Mouse (Mus musculus): ENCODE measurements at regions not wholly inside any gene's neighbourhood (a gene's known extent, or its start where the extent isn't known, plus 50 kb on each side); places are given as distances from the start of the nearest gene placed in this dataset.

DNA sequence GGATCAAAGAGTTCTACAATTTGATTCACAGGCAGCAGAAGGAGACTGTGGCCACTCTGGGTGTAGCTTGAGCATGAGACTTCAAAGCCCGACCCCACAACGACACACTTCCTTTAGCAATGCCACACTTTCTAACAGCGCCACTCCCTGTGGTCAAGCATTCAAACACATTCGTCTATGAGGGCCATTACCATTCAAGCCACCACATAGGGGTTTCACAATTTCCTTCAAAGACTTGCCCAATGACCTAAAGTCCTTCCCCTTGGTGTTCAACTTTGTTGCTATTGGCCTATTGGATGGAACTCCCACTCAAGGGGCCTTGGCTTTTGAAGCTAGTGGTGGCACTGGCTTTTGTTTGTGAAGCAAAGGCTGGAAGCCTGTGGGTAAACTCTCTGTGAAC lies 91.1 kb upstream of the 1700024P04Rik start:
- no peaks in the 10 kb centered on the region for H3K4me1 ChIP-seq (replicated peaks)
- no peaks in the 10 kb centered on the region for H3K36me3 ChIP-seq
- no peak overlapping the region for H3K4me2 ChIP-seq
- ATAC-seq (ENCODE audit: low read depth) = no peak
- H3K9me3 ChIP-seq (replicated peaks) = no peaks in the 10 kb centered on the region
- WGBS (ENCODE audit: insufficient replicate concordance) = 38% methylated on average over 4 of the region's 4 CpGs
- H3K27me3 ChIP-seq = no peaks in the 10 kb centered on the region
- no peak overlapping the region for H3K4me3 ChIP-seq (replicated peaks)
- H3K27ac ChIP-seq = no peak overlapping the region
- no peak for DNase-seq
- H3K9ac ChIP-seq = no peak overlapping the region

DNA sequence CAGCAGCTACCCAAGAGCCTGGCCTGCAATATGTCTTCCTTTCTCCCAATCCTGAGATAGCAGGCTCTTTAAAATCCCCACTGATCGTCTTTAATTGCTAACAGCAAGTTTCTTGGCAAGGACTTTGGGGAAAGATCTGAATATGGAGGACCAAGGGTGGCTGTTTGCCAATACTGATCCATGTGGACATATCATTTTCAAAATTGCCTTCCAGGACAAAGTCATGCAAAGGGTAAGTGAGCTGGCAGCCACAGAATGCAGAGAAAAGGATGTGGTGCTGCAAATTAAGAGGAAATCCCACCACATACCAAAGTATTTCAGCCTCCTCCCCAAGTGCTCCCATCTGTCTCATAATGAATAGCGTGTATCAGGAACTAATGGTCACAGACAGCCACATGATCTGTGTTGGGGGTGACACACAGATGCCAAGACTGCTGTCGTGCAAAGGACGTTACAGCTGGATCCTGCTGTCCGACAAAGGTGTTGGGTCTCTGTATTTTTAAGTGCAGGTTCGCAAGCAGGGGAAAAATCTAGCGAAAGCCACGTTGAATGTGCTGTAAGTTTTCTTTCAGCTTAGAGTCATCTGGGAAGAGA lies 87.6 kb upstream of the 1700024P04Rik start:
- H3K9me3 ChIP-seq (replicated peaks) = no peaks in the 10 kb centered on the region
- no peak for DNase-seq
- no peak overlapping the region for H3K9ac ChIP-seq
- no peak overlapping the region for H3K4me3 ChIP-seq (replicated peaks)
- no peaks in the 10 kb centered on the region for H3K4me1 ChIP-seq (replicated peaks)
- no peaks in the 10 kb centered on the region for H3K27me3 ChIP-seq
- H3K4me2 ChIP-seq = no peak overlapping the region
- no peak for ATAC-seq (ENCODE audit: low read depth)
- no peaks in the 10 kb centered on the region for H3K36me3 ChIP-seq
- 61% methylated on average over 8 of the region's 8 CpGs for WGBS (ENCODE audit: insufficient replicate concordance)
- no peak overlapping the region for H3K27ac ChIP-seq

DNA sequence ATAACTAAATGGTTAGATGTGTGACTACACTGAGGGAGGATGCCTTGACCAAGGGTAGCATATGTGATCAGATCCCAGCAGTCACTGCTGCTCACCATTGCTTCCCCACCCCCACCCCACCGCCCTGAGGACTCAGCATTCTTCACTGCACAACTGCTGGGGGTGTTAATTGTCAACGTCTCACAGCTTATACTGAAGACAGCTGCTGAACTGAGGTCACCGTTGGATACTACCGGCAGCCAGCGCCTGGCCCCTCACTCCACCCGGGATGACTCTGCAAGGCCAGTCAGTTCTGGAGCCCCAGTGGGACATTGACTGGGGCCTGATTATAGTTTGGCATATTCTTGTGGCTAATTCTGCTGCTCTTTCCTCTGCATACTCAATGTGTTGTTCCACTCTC lies 87.0 kb upstream of the 1700024P04Rik start:
- Histone ChIP-seq H3K4me2 (no peak overlapping the region), H3K4me1 (replicated peaks) (no peaks in the 10 kb centered on the region), H3K36me3 (no peaks in the 10 kb centered on the region), H3K27ac (no peak overlapping the region), H3K9ac (no peak overlapping the region), H3K27me3 (no peaks in the 10 kb centered on the region), H3K4me3 (replicated peaks) (no peak overlapping the region), H3K9me3 (replicated peaks) (no peaks in the 10 kb centered on the region)
- 44% methylated on average over 6 of the region's 6 CpGs for WGBS (ENCODE audit: insufficient replicate concordance)
- DNase-seq (no peak), ATAC-seq (ENCODE audit: low read depth) (no peak)

GRCm38 (mm10) chr13:99069767-99070166 lies 85.4 kb upstream of the 1700024P04Rik start:
- no peak overlapping the region for H3K27ac ChIP-seq
- no peaks in the 10 kb centered on the region for H3K4me1 ChIP-seq (replicated peaks)
- H3K4me2 ChIP-seq = no peak overlapping the region
- H3K9ac ChIP-seq = no peak overlapping the region
- no peaks in the 10 kb centered on the region for H3K36me3 ChIP-seq
- DNase-seq (no peak), ATAC-seq (ENCODE audit: low read depth) (no peak)
- H3K4me3 ChIP-seq (replicated peaks) = no peak overlapping the region
- WGBS (ENCODE audit: insufficient replicate concordance) = 79% methylated on average over 10 of the region's 10 CpGs
- no peaks in the 10 kb centered on the region for H3K27me3 ChIP-seq
- H3K9me3 ChIP-seq (replicated peaks) = no peaks in the 10 kb centered on the region

GRCm38 (mm10) chr13:99067504-99067903 lies 83.1 kb upstream of the 1700024P04Rik start:
- Histone ChIP-seq H3K4me3 (replicated peaks) (no peak overlapping the region), H3K27me3 (no peaks in the 10 kb centered on the region), H3K9me3 (replicated peaks) (no peaks in the 10 kb centered on the region), H3K4me1 (replicated peaks) (no peaks in the 10 kb centered on the region), H3K27ac (no peak overlapping the region), H3K9ac (no peak overlapping the region), H3K4me2 (no peak overlapping the region), H3K36me3 (no peaks in the 10 kb centered on the region)
- DNase-seq (no peak), ATAC-seq (ENCODE audit: low read depth) (no peak)
- 62% methylated on average over 1 of the region's 1 CpGs for WGBS (ENCODE audit: insufficient replicate concordance)

DNA sequence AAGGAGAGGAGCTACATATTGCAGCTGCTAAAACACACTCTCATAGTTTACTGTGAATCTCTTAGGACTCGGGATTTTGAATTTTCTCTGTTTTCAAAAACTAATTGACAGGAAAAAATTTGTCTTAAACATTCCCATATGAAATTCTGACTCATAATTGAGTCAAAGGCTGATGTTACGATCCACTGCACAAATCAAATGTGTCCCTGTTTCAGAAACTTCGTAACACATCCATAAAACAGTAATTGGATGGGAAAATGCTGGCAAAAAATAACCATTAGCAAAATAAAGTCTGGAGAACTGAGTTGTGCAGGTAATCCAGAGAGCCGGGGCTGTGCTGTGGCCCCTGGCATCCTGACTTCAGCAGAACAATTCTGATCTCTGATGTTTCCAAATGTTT lies 79.1 kb upstream of the 1700024P04Rik start:
- H3K4me2 ChIP-seq = no peak overlapping the region

GRCm38 (mm10) chr13:99062936-99063335 lies 78.6 kb upstream of the 1700024P04Rik start:
- 64% methylated on average over 3 of the region's 3 CpGs for WGBS (ENCODE audit: insufficient replicate concordance)
- H3K27me3 ChIP-seq = no peaks in the 10 kb centered on the region
- no peaks in the 10 kb centered on the region for H3K36me3 ChIP-seq
- H3K9me3 ChIP-seq (replicated peaks) = no peaks in the 10 kb centered on the region
- no peak overlapping the region for H3K27ac ChIP-seq
- no peak overlapping the region for H3K4me3 ChIP-seq (replicated peaks)
- H3K4me1 ChIP-seq (replicated peaks) = no peaks in the 10 kb centered on the region
- no peak overlapping the region for H3K4me2 ChIP-seq
- ATAC-seq (ENCODE audit: low read depth) (no peak), DNase-seq (no peak)
- H3K9ac ChIP-seq = no peak overlapping the region

More for the DNA sequence above, 79.1 kb upstream of the 1700024P04Rik start:
- Histone ChIP-seq H3K36me3 (no peaks in the 10 kb centered on the region), H3K4me3 (replicated peaks) (no peak overlapping the region), H3K9ac (no peak overlapping the region), H3K27me3 (no peaks in the 10 kb centered on the region), H3K27ac (no peak overlapping the region), H3K4me1 (replicated peaks) (no peaks in the 10 kb centered on the region), H3K9me3 (replicated peaks) (no peaks in the 10 kb centered on the region)
- DNase-seq (no peak), ATAC-seq (ENCODE audit: low read depth) (no peak)
- 66% methylated on average over 4 of the region's 4 CpGs for WGBS (ENCODE audit: insufficient replicate concordance)

- no peak overlapping the region for H3K4me3 ChIP-seq (replicated peaks)
- ATAC-seq (ENCODE audit: low read depth) = no peak
- peaks cover 3% of the 10 kb centered on the region; the same call in 1 of the 2 replicates for H3K27me3 ChIP-seq
- no peaks in the 10 kb centered on the region for H3K36me3 ChIP-seq
- no peak overlapping the region for H3K4me2 ChIP-seq
- no peak overlapping the region for H3K9ac ChIP-seq
- H3K9me3 ChIP-seq (replicated peaks) = no peaks in the 10 kb centered on the region
- WGBS (ENCODE audit: insufficient replicate concordance) = 73% methylated on average over 13 of the region's 13 CpGs
- no peaks in the 10 kb centered on the region for H3K4me1 ChIP-seq (replicated peaks)
- no peak for DNase-seq
- H3K27ac ChIP-seq = no peak overlapping the region
Observed at GRCm38 (mm10) chr13:99058131-99058970, 74.0 kb upstream of the 1700024P04Rik start.

GRCm38 (mm10) chr13:99057696-99058095 lies 73.3 kb upstream of the 1700024P04Rik start:
- ATAC-seq (ENCODE audit: low read depth) (no peak), DNase-seq (no peak)
- Histone ChIP-seq H3K4me1 (replicated peaks) (no peaks in the 10 kb centered on the region), H3K4me2 (no peak overlapping the region), H3K9ac (no peak overlapping the region), H3K36me3 (no peaks in the 10 kb centered on the region), H3K27ac (no peak overlapping the region), H3K4me3 (replicated peaks) (no peak overlapping the region), H3K27me3 (peaks cover 3% of the 10 kb centered on the region; the same call in 1 of the 2 replicates), H3K9me3 (replicated peaks) (no peaks in the 10 kb centered on the region)
- 68% methylated on average over 6 of the region's 6 CpGs for WGBS (ENCODE audit: insufficient replicate concordance)

GRCm38 (mm10) chr13:99057293-99057588 lies 72.9 kb upstream of the 1700024P04Rik start:
- ATAC-seq (ENCODE audit: low read depth) (no peak), DNase-seq (no peak)
- Histone ChIP-seq H3K36me3 (no peaks in the 10 kb centered on the region), H3K27ac (no peak overlapping the region), H3K27me3 (peaks cover 3% of the 10 kb centered on the region; the same call in 1 of the 2 replicates), H3K4me3 (replicated peaks) (no peak overlapping the region), H3K9ac (no peak overlapping the region), H3K4me1 (replicated peaks) (no peaks in the 10 kb centered on the region), H3K4me2 (no peak overlapping the region), H3K9me3 (replicated peaks) (no peaks in the 10 kb centered on the region)
- 56% methylated on average over 3 of the region's 3 CpGs for WGBS (ENCODE audit: insufficient replicate concordance)

DNA sequence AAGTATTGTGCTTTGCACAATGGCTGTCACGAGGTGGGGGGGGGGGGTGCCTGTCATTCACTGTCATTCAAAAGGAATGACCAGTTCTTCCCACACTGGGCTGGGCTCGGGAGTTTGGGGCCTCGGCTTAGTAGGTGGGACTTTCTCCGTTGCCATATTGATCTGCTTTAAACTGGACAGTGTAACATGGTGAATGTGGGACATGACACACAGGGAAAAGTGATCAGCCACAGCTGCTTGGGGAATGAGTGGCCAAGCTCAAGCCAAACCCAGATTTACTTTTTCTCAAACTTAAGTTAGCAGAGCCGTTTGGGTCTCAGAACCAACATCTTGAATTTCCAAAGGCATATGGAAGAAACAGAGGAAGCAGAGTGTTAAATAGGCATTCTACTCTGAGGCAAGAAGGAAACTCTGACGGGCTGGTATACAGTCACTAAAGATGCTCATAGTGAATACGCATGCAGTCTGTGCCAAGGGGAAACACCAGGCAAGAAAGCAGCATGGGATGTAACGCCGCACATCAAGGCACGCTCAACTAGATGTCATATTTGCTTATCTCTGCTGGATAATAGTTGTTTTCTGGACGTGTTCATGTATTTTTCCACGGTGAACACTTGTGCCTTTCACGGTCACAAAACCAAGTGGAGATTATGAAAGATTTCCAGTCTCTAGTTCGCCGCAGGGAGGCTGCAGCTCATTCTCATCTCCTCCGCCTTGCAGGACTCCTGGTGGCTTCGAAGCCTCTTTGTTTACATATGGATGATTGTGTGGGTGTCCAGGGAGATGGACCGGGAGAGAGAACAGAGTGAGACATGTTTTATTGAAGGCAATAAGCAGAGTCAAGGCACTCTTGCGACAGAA lies 72.3 kb upstream of the 1700024P04Rik start:
- no peak for ATAC-seq (ENCODE audit: low read depth)

More for the DNA sequence above, 72.3 kb upstream of the 1700024P04Rik start:
- H3K36me3 ChIP-seq = no peaks in the 10 kb centered on the region
- no peak overlapping the region for H3K9ac ChIP-seq
- H3K27me3 ChIP-seq = peaks cover 3% of the 10 kb centered on the region; the same call in 1 of the 2 replicates
- no peaks in the 10 kb centered on the region for H3K4me1 ChIP-seq (replicated peaks)
- WGBS (ENCODE audit: insufficient replicate concordance) = 68% methylated on average over 19 of the region's 19 CpGs
- no peak overlapping the region for H3K27ac ChIP-seq
- H3K4me2 ChIP-seq = no peak overlapping the region
- no peak overlapping the region for H3K4me3 ChIP-seq (replicated peaks)
- DNase-seq = no peak
- H3K9me3 ChIP-seq (replicated peaks) = no peaks in the 10 kb centered on the region

Measured in liver, embryonic 13.5 days (tissue).